Mouse (Mus musculus): ENCODE data around the gene Prnp. TPM values are rescaled to one million over a fixed set of nuclear protein-coding genes. Genes with fewer than 3 reads are reported as not detected.

The Prnp gene
- total RNA-seq, 2 experiments from 2014 or later = 159 to 175 TPM

DNA sequence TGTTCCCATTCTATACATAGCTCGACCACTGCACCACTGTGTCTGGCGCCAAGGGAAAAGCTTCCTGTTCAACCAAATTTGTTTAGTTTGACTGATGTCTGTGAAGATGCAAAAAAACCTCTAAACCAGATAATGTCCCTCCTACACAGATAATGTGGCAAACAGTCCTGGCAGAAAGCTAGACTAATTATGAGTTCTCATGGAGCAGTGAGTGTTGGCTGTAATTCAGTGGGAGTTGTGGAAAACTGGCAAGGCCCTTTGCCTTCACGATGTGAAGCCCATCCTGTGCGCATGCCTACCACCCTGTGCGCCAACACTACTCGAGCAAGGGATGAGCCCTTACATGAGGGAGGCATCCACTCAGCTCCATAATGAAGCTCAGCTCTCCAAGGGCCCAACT, 36.0 kb downstream of the Prnp start:
- ATAC-seq (replicated peaks; ENCODE audit: low FRiP score, poor library complexity, severe bottlenecking) = no peak

GRCm38 (mm10) chr2:131946351-131946750, 36.6 kb downstream of the Prnp start:
- ATAC-seq (replicated peaks; ENCODE audit: low FRiP score, poor library complexity, severe bottlenecking) = no peak

GRCm38 (mm10) chr2:131948156-131948555, 38.4 kb downstream of the Prnp start:
- ATAC-seq (replicated peaks; ENCODE audit: low FRiP score, poor library complexity, severe bottlenecking) = no peak

DNA sequence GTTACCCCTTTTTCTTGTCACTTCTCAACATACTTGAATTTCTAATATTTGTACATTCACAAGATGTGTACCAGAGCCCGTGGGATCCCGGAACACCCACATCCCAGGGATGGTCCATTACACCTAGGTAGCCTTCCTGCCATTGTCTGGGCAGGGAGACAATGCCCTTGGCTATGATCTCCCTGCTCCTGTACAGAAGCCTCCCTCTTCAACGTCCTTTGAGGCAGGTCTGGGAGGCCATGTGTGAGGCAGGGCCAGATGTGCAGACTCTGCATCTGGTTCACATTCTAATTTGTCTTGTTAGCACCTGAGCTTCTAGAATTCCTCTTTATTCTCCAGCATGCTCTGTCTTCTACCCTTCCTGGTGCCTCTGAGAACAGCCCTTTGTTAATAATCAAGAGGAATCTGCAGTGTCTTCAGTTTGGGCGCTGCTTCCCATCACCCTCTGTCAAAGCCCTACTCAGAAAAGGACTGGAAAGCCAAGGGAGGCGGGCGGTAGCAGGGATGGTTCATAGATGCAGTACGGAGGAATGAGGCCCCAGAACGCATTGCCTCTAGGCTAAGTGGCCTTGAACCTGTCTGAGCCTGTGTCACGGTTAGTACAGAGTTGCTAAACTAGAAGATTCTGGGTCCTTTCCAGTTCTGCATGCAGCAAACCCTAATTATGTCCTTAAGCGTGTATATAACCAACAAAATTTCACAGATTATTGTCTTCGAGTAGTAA, 39.4 kb downstream of the Prnp start:
- ATAC-seq (replicated peaks; ENCODE audit: low FRiP score, poor library complexity, severe bottlenecking) = no peak

DNA sequence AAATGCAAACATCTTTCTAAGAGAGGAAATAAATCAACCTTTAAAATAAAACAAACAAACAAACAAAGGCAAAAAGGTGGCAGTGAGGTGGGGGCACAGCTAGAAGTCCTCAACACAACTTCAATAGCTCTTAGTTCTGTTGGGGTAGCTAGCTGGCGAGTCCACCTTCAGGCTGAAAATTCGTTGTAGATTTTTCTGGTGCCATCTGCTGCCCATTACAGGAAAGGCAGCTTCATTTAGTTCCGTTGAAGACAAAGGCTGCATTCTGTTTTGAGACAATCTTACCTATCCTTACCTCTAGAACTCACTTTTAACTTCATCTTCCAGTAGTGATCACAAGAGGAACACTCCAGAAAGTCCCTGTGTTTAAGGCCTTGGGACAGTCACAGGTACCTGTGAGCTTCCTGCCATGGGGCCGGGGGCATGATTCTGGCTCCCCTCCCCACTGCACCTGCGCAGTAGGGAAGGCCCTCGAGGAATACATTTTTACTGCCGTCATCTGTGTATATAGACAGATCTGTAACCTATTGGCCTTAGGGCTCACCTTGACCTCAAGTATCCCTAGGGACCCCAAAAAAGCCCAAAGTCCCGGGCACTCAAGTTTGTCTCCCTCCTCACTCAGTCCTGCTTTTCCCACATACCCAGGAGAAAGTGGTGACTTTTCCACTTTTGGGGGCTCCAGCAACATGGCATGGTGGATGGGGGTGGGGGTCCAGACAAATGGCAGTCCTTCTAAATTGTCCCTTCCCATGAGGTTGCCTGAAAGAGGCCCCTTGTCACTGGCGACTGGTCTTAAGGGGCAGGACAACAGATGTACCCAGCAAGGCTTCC, 40.3 kb downstream of the Prnp start:
- ATAC-seq (replicated peaks; ENCODE audit: low FRiP score, poor library complexity, severe bottlenecking) = peak; percentile 60; the same call in 1 of the 2 replicates

- no peak for ATAC-seq (replicated peaks; ENCODE audit: low FRiP score, poor library complexity, severe bottlenecking)
These were observed 40.9 kb downstream of the Prnp start, which contains the start of gene Prnd for GRCm38 (mm10) chr2:131950598-131951095. TSS of gene Prnd (plus strand) at chr2:131950861.

- no peak for ATAC-seq (replicated peaks; ENCODE audit: low FRiP score, poor library complexity, severe bottlenecking)
These were observed 42.7 kb downstream of the Prnp start for GRCm38 (mm10) chr2:131952456-131952855.

GRCm38 (mm10) chr2:131952961-131953538, 43.3 kb downstream of the Prnp start:
- ATAC-seq (replicated peaks; ENCODE audit: low FRiP score, poor library complexity, severe bottlenecking) = no peak

GRCm38 (mm10) chr2:131953711-131954110, 44.0 kb downstream of the Prnp start:
- no peak for ATAC-seq (replicated peaks; ENCODE audit: low FRiP score, poor library complexity, severe bottlenecking)

DNA sequence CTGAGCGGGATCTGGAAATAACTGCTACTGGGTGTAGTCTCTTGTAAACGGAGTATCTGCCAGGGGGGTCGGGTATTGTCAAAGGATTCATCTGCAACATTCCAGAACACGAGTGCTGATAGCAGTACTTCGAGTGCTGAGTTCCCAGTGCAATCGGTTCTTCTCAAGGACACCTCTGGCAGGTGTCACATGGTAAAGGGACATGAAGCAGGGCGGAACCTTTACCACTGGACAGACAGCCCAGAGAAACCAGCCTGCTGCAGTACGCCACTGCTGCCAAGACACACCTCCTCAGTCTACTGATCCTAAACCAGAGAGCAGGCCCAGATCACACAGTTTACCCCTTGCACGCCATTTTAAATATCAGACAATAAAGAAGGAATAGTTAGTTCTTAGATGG, 45.1 kb downstream of the Prnp start:
- ATAC-seq (replicated peaks; ENCODE audit: low FRiP score, poor library complexity, severe bottlenecking) = no peak

DNA sequence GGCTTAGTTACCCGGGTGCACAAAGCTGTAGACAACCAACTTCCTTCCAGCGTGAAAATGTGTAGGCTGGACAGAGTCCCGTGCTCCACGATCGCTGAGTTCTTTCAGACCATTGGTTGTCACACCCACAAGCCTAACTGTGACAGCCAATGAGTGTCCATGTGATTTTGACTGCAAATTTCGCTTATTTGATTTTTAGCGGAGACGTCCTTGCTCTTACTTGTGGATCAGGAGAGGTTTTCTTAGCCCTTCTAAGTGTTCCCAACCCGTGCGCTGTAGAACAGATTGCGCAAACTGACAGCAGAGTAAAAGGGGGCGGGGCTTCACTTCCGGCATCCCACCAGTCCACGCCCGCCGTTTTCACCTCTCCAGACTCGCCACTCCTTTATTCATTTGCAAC, 45.5 kb downstream of the Prnp start:
- ATAC-seq (replicated peaks; ENCODE audit: low FRiP score, poor library complexity, severe bottlenecking) = no peak

GRCm38 (mm10) chr2:131956336-131957256, 46.9 kb downstream of the Prnp start:
- ATAC-seq (replicated peaks; ENCODE audit: low FRiP score, poor library complexity, severe bottlenecking) = no peak

GRCm38 (mm10) chr2:131957731-131958222, 48.0 kb downstream of the Prnp start:
- ATAC-seq (replicated peaks; ENCODE audit: low FRiP score, poor library complexity, severe bottlenecking) = no peak

- ATAC-seq (replicated peaks; ENCODE audit: low FRiP score, poor library complexity, severe bottlenecking) = no peak
These were observed 51.9 kb downstream of the Prnp start for GRCm38 (mm10) chr2:131961671-131962070.

GRCm38 (mm10) chr2:131970597-131970996, 60.9 kb downstream of the Prnp start:
- no peak for ATAC-seq (replicated peaks; ENCODE audit: low FRiP score, poor library complexity, severe bottlenecking)

DNA sequence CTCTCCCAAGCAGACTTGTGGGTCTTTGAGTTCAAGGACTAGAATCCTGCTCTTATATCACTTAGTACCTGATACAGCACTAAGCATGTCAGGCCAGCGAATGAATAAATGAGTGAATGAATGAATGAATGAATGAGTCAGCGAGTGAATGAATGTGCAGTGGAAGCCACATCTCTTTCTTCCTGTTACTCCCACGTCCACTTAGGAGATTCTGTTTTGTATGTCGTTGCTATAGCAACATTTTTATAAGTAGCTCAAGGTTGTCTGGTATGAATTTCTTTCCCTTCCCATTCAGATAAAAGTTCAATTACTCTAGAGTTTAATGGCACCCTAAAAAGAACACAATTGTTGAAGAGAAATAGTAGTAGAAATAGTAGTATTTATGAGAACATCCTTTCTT, 61.4 kb downstream of the Prnp start:
- ATAC-seq (replicated peaks; ENCODE audit: low FRiP score, poor library complexity, severe bottlenecking) = no peak

- ATAC-seq (replicated peaks; ENCODE audit: low FRiP score, poor library complexity, severe bottlenecking) = no peak
These were observed 66.9 kb downstream of the Prnp start for GRCm38 (mm10) chr2:131976663-131977062.

GRCm38 (mm10) chr2:131980866-131981265, 71.1 kb downstream of the Prnp start:
- ATAC-seq (replicated peaks; ENCODE audit: low FRiP score, poor library complexity, severe bottlenecking) = no peak

- ATAC-seq (replicated peaks; ENCODE audit: low FRiP score, poor library complexity, severe bottlenecking) = peak; percentile 65; the same call in 1 of the 2 replicates
These were observed 72.9 kb downstream of the Prnp start for GRCm38 (mm10) chr2:131982546-131983196.
